Mouse (Mus musculus) liver, adult 2 months (tissue): ENCODE measurements around the gene Extl1. TPM values are rescaled to one million over a fixed set of nuclear protein-coding genes. Genes with fewer than 3 reads are reported as not detected.

ENCODE experiments used
- DNase-seq: peaks from one replicate; pipeline ENCODE4 v3.0.0-alpha.2; 2011; ENCODE audit warnings: low read depth, low spot score; ENCODE audit errors: extremely low read depth
- H3K27ac ChIP-seq: fragments of 200-500 bp; replicated peaks from 2 replicates; pipeline ENCODE4 v1.5.1; 2012; ENCODE audit warnings: low read depth, mild to moderate bottlenecking, control low read depth, inconsistent platforms, low read length; ENCODE audit not compliant: insufficient read depth
- H3K27me3 ChIP-seq: fragments of 200-500 bp; 2 replicates; pipeline ENCODE4 v1.6.1; 2012; ENCODE audit warnings: mild to moderate bottlenecking, moderate library complexity, low read length, inconsistent platforms; ENCODE audit not compliant: control insufficient read depth, insufficient read depth
- H3K36me3 ChIP-seq: fragments of 200-500 bp; 2 replicates; pipeline ENCODE4 v1.6.1; 2012; ENCODE audit warnings: low read length, inconsistent platforms; ENCODE audit not compliant: control insufficient read depth, insufficient read depth
- H3K4me1 ChIP-seq: fragments of 200-500 bp; 2 replicates; pipeline ENCODE4 v1.6.1; 2011; ENCODE audit warnings: low read length; ENCODE audit not compliant: control insufficient read depth, insufficient read depth
- H3K4me3 ChIP-seq: fragments of 200-500 bp; 2 replicates; pipeline ENCODE4 v1.5.1; 2011; ENCODE audit warnings: low read depth, mild to moderate bottlenecking, control low read depth, low read length, moderate library complexity; ENCODE audit not compliant: insufficient read depth
- H3K79me2 ChIP-seq: fragments of 200-500 bp; 2 replicates; pipeline ENCODE4 v1.6.1; 2012; ENCODE audit warnings: inconsistent platforms, mild to moderate bottlenecking, low read length, moderate library complexity; ENCODE audit not compliant: control insufficient read depth, insufficient read depth
- H3K9ac ChIP-seq: fragments of 200-500 bp; 2 replicates; pipeline ENCODE4 v1.6.1; 2012; ENCODE audit warnings: low read depth, mild to moderate bottlenecking, control low read depth, inconsistent platforms, low read length
- CTCF ChIP-seq: fragments of 200-500 bp; IDR thresholded peaks from 2 replicates; pipeline ENCODE4 v1.5.1; 2011; ENCODE audit warnings: low read depth, low read length, control low read depth
- POLR2A ChIP-seq: fragments of 200-500 bp; IDR thresholded peaks from 2 replicates; pipeline ENCODE4 v1.6.1; 2011; ENCODE audit warnings: low read length, control low read depth; ENCODE audit not compliant: insufficient read depth; ENCODE audit errors: extremely low read depth
- WGBS: fragments of 180-500 bp; shearing (Covaris S2); methylation state at CpG from one replicate; pipeline ENCODE4 v1.1.7; 2018; 5-methylcytosine and 5-hydroxymethylcytosine counted together
- polyA plus RNA-seq: library from polyadenylated mRNA; depleted of rRNA; stranded (reverse); fragments of >200 nt; gene quantifications from 2 replicates; pipeline ENCODE4 v1.2.3, GENCODE M21; 2012
- total RNA-seq: library from RNA; depleted of rRNA; stranded (reverse); fragments of >200 nt; gene quantifications from 2 replicates; pipeline ENCODE4 v1.2.3, GENCODE M21; 2014

The Extl1 gene
- total and polyA plus RNA-seq, 2 experiments = 1.6 to 6.6 TPM

- DNase-seq = no peak
- WGBS = 6% methylated on average over 17 of the region's 17 CpGs
- Histone ChIP-seq H3K4me1 (0 out of 2 replicates have a peak, but pooled peaks cover 2% of the 10 kb centered on the region), H3K27ac (no peak overlapping the region), H3K9ac (peak overlapping the region; percentile 27; the same call in 1 of the 2 replicates), H3K27me3 (no peaks in the 10 kb centered on the region), H3K4me3 (peak overlapping the region; percentile 1; the same call in 1 of the 2 replicates), H3K36me3 (no peaks in the 10 kb centered on the region), H3K79me2 (no peaks in the 10 kb centered on the region)
- TF ChIP-seq CTCF (no peak), POLR2A (no peak)
These were observed 12.3 kb downstream of the Extl1 start for GRCm38 (mm10) chr4:134371316-134371855.

DNA sequence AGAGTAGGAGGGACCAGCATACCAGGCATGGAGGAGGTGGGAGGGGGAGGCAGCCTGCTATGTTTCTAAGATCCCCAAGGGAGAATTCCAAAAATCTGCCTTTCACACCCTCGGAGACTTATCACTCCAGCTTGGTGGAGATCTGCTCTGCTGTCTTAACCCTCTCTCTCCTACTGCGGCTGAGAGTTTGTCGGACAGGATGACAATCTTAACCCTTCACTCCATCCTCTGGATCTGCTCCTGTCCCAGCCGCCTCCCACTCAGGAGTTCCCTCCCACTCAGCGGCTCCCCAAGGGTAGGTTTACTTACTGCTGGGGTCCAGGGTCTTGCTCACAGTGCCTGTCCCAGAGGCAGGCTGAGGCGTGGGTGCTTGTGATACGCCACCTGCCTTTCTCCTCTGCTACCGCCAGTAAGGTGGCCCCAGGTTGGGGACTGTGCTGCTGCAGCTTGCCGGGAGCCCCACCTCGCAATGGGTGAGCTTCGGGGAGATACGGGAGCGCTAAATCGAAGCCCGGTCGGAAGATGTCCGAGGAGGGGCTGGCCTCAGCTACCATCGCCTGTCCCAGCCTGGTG, 12.9 kb downstream of the Extl1 start:
- DNase-seq = no peak
- Histone ChIP-seq H3K4me1 (0 out of 2 replicates have a peak, but pooled peaks cover 2% of the 10 kb centered on the region), H3K27me3 (no peaks in the 10 kb centered on the region), H3K9ac (no peak overlapping the region), H3K27ac (no peak overlapping the region), H3K4me3 (no peak overlapping the region; the same call in 1 of the 2 replicates), H3K79me2 (no peaks in the 10 kb centered on the region), H3K36me3 (no peaks in the 10 kb centered on the region)
- TF ChIP-seq POLR2A (no peak), CTCF (no peak)
- 20% methylated on average over 18 of the region's 18 CpGs for WGBS

GRCm38 (mm10) chr4:134365280-134365679, 18.4 kb downstream of the Extl1 start:
- no peak for DNase-seq
- H3K4me3 ChIP-seq = no peak overlapping the region
- no peak overlapping the region for H3K9ac ChIP-seq
- no peaks in the 10 kb centered on the region for H3K4me1 ChIP-seq
- 68% methylated on average over 5 of the region's 5 CpGs for WGBS
- no peak overlapping the region for H3K27ac ChIP-seq
- H3K27me3 ChIP-seq = no peaks in the 10 kb centered on the region
- H3K79me2 ChIP-seq = no peaks in the 10 kb centered on the region
- no peaks in the 10 kb centered on the region for H3K36me3 ChIP-seq
- TF ChIP-seq CTCF (no peak), POLR2A (no peak)

GRCm38 (mm10) chr4:134362586-134362985, 21.1 kb downstream of the Extl1 start:
- WGBS = 53% methylated on average over 9 of the region's 9 CpGs
- TF ChIP-seq CTCF = no peak
- TF ChIP-seq POLR2A = no peak
- no peak for DNase-seq
- no peaks in the 10 kb centered on the region for H3K27me3 ChIP-seq
- no peak overlapping the region for H3K27ac ChIP-seq
- H3K9ac ChIP-seq = no peak overlapping the region
- H3K4me3 ChIP-seq = no peak overlapping the region
- H3K79me2 ChIP-seq = no peaks in the 10 kb centered on the region
- H3K36me3 ChIP-seq = no peaks in the 10 kb centered on the region
- H3K4me1 ChIP-seq = peaks cover under 1% of the 10 kb centered on the region; the same call in 1 of the 2 replicates

- no peaks in the 10 kb centered on the region for H3K27me3 ChIP-seq
- DNase-seq = no peak
- TF ChIP-seq CTCF (no peak), POLR2A (no peak)
- H3K27ac ChIP-seq = no peak overlapping the region
- H3K36me3 ChIP-seq = no peaks in the 10 kb centered on the region
- no peak overlapping the region for H3K4me3 ChIP-seq
- no peaks in the 10 kb centered on the region for H3K79me2 ChIP-seq
- H3K9ac ChIP-seq = no peak overlapping the region
- peaks cover 4% of the 10 kb centered on the region for H3K4me1 ChIP-seq
- 71% methylated on average over 9 of the region's 9 CpGs for WGBS
These were observed 21.5 kb downstream of the Extl1 start for GRCm38 (mm10) chr4:134362124-134362523.

- no peaks in the 10 kb centered on the region for H3K27me3 ChIP-seq
- TF ChIP-seq CTCF (no peak), POLR2A (no peak)
- no peak for DNase-seq
- WGBS = 79% methylated on average over 5 of the region's 5 CpGs
- H3K4me1 ChIP-seq = peaks cover 5% of the 10 kb centered on the region
- no peak overlapping the region for H3K27ac ChIP-seq
- no peaks in the 10 kb centered on the region for H3K36me3 ChIP-seq
- no peak overlapping the region for H3K4me3 ChIP-seq
- no peak overlapping the region for H3K9ac ChIP-seq
- no peaks in the 10 kb centered on the region for H3K79me2 ChIP-seq
These were observed 22.4 kb downstream of the Extl1 start for GRCm38 (mm10) chr4:134361215-134361614.
